Mouse (Mus musculus): ENCODE data around the gene Fgfr2. TPM values are rescaled to one million over a fixed set of nuclear protein-coding genes. Genes with fewer than 3 reads are reported as not detected.

The Fgfr2 gene
- polyA plus RNA-seq, 1 experiment, result 12.0 TPM

DNA sequence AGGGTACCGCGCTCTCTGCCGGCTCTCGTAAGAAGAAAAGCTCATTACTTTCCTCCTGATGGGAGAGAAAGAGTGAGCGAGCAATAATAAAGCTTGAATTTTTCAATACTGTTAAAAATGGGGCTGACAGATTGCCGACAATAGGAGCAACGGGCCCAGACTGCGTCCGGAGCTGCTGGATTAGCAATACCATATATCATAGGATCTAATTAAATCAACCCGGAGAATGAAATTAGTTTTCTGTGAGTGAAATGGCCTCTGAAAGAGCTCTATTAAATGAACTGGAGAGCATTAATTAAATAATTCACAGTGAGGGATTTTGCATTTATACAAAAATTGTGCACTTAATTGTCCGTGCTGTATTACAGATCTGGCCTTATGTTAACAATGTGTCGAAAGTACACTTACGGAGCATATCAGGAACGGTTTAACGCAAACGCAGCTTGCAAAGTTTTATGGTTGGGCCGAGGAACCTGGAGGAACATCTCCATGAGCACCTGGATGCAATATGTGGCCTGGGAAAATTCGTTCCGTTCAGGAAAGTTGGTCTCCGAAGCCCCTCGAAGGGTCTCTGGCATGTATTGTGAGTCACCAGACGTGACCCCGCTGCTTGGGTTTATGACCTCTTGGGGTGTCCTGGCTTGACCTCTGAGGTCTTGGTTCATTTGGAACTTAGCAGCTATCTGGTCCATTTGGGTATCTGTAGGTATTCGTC is 1344.7 kb downstream of the Fgfr2 start:
- no peaks in the 10 kb centered on the region for H3K4me1 ChIP-seq (ENCODE audit: control insufficient read depth, insufficient read depth, insufficient read length, low read length)
- no peak overlapping the region for H3K4me3 ChIP-seq (ENCODE audit: insufficient read depth, low read depth, low read length)
- no peak overlapping the region for H3K27ac ChIP-seq (replicated peaks; ENCODE audit: low read depth, low read length)

DNA sequence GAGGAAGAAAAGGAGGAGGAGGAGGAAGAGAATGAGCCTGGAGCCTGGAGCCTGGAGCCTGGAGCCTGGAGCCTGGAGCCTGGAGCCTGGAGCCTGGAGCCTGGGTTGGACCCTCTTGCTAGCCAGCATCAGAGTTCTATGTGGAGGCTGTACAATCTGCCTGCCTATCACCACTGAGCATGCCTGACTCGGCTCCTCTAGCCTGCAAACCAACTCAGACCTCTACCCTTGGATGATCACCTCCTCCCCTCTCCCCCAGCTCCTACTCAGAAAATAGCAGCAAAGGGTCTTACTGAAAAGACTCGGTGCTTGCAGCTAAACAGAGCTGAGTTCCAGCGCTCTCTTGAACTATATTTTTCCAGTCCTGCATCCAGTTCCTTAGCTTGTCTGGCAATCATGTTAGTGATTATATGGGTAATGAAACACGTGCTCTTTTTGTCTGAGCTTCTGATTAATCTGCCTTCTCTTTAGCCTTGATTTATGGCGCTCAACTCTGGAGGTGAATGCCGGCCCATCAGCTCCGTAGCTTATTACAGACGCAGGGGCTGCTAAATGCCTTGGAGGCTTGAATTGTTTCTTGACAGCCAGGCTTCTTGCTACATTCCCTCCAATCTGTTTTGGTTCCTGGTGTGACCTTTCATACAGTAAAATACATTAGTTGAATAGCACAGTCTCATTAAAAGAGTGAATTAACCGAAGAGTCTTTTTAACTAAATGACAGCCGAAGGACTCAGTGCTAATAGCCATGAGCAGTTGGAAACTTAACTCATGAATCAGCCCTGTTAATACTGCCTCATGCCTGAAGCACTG is 1345.5 kb downstream of the Fgfr2 start:
- Histone ChIP-seq H3K27ac (replicated peaks; ENCODE audit: low read depth, low read length) (no peak overlapping the region), H3K4me1 (ENCODE audit: control insufficient read depth, insufficient read depth, insufficient read length, low read length) (no peaks in the 10 kb centered on the region), H3K4me3 (ENCODE audit: insufficient read depth, low read depth, low read length) (no peak overlapping the region)

DNA sequence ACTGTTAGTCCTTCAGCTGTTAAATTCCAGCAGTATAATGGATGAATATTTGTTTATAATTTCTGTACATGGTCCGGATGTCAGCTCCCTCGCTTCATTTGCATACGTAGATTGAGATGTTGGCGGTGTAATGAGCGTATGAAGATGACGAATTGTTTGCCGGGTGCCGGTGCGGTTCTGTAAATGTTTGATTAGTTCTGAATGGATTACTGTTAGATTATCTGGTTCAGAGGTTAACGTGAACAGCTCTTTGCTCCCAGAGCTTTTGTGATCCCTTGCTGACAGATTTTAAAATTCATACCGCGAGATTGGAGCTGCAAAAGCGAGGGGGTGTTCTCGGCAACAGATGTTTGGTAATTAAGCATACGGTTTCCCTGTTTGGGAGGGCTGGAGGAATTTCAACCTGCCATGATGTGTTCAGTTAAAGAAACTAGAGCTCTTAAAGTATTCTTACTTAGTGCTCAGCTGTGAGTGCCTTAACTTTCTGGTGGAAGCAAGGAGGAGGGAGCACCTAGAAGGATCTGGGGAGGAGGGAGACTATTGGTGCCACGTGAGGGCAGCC is 1346.9 kb downstream of the Fgfr2 start:
- Histone ChIP-seq H3K27ac (replicated peaks; ENCODE audit: low read depth, low read length) (no peak overlapping the region), H3K4me1 (ENCODE audit: control insufficient read depth, insufficient read depth, insufficient read length, low read length) (no peaks in the 10 kb centered on the region), H3K4me3 (ENCODE audit: insufficient read depth, low read depth, low read length) (no peak overlapping the region)

DNA sequence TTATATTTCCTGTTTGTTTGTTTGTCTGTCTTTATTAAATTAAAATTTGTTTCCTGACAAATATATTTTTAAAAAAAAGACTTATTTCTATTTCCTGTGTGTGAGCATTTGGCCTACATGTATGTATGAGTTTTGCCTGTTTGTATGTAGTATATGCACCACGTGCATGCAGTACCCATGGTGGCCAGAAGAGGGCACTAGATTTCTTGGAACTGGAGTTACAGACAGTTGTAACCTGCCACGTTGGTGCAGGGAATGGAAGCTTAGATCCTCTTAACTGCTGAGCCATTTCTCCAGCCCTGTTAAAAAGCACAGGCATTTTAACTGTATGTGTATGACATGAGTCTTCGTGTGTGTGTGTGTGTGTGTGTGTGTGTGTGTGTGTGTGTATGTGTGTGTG is 1365.2 kb downstream of the Fgfr2 start:
- H3K4me1 ChIP-seq (ENCODE audit: control insufficient read depth, insufficient read depth, insufficient read length, low read length), result no peaks in the 10 kb centered on the region
- no peak overlapping the region for H3K27ac ChIP-seq (replicated peaks; ENCODE audit: low read depth, low read length)
- H3K4me3 ChIP-seq (ENCODE audit: insufficient read depth, low read depth, low read length), result no peak overlapping the region

DNA sequence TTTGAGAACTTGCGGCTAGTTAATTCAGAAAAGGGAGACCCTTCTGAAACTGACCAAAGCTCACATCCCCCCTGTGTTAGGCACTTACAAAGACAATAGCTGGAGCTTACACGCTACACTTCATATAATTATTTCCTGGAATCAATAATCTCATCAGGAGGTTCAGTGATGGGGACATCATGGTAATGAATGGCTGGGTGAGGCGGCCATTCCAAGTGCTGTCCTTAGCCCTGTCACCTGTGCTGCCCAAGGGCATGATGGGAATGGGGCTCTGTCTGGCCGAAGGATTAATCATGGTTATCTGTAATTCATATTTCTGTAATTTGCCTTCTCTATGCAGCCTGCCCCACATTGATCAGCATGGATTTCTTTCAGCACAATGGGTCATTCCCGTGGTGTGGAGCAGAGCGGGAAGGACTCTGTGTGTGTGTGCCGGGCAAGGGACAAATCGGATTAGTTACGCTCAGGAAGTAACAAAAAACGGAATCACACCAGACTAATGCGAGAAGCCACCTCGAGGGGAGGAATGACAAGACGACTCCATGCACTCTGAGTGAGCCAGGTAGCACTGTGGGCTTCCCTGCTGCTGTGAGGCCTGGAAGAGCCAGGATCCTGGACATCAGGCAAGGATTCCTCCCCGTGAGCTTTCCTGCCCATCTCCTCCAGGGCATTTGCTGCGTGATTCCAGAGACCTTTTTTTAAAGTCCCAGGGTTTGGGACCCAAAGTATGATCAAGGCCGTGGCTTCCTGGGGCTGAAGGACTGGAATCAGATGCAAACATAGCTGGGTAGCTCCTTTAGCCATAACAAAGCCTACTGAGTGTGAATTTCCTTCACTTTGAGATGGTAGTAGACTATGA is 1375.8 kb downstream of the Fgfr2 start:
- Histone ChIP-seq H3K27ac (replicated peaks; ENCODE audit: low read depth, low read length) (no peak overlapping the region), H3K4me3 (ENCODE audit: insufficient read depth, low read depth, low read length) (no peak overlapping the region), H3K4me1 (ENCODE audit: control insufficient read depth, insufficient read depth, insufficient read length, low read length) (no peaks in the 10 kb centered on the region)

DNA sequence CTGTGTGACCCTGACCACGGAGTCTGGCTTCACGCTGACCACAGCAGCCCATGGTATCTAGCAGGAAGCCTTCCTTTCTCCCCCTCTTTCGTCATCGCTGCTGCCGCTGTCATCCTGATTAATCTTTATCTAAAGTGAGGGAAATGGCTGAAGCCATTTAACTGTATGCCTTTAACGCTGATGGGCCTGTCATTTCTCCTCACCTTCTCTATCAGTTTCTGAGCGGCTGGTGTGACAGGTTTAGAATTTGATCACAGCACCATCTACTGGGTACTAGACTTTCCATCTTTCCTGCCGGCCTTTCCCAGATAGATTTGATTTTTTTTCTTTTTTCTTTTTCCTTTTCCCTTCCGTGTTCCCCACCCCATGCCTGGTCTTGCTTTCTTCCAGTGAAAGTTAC is 1376.4 kb downstream of the Fgfr2 start:
- H3K4me3 ChIP-seq (ENCODE audit: insufficient read depth, low read depth, low read length), result no peak overlapping the region
- H3K27ac ChIP-seq (replicated peaks; ENCODE audit: low read depth, low read length), result no peak overlapping the region
- no peaks in the 10 kb centered on the region for H3K4me1 ChIP-seq (ENCODE audit: control insufficient read depth, insufficient read depth, insufficient read length, low read length)

DNA sequence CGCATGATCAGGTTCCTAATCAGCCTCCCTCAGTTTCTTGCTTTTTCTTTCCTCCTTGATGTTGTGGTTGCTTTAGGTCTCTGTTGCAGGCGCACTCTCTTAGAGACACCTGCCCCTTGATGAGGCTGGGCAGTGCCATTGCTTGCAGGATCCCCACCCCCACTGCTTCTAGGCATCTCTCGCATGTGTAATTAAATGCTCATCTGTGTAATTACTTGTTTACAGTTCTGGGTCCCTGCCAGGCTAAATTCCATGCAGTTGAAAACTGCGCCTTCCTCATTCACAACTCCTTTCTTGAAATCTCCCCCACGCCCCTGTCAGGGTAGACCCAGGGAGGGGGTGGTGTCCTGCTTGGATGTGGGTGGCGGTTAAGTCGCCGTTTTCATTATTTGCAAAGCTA is 1380.0 kb downstream of the Fgfr2 start:
- Histone ChIP-seq H3K27ac (replicated peaks; ENCODE audit: low read depth, low read length) (no peak overlapping the region), H3K4me3 (ENCODE audit: insufficient read depth, low read depth, low read length) (no peak overlapping the region), H3K4me1 (ENCODE audit: control insufficient read depth, insufficient read depth, insufficient read length, low read length) (no peaks in the 10 kb centered on the region)

DNA sequence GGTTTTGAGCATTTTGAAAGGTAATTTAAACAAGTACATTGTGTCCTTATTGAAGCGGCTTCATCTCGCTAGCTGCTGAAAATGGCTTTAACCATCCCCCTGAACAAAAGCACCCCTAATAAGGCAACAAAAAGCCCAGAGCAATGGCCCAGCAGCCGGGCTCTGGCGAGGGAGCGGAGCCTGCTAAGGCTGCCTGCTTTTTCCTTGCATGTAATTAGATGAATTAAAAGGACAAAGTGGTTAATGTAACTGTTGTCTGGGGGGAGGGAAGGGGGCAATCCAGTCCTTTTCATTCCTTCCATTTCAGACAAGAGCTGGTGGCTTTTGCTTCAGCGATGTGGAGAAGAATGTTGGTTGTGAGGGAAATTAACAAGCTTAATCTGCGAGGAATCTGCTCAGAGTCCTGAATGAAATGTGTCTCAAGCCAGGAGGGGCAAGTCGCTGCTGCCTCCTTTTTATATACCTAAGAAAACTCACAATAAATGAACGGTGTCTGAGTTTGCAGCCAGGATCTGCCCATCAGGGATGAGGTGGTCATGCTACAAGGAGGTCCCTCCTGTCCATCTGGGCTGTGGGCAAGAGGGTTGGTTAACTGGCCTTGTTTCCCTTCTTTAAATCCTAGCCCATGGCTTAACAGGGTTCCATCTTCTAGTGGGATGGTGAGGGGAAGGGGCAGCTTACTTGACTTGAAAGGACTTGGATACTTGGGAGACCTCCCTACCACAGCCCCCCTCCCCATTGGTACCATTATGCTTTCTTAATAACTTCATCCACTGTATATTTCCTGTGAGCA is 1400.2 kb downstream of the Fgfr2 start:
- Histone ChIP-seq H3K27ac (replicated peaks; ENCODE audit: low read depth, low read length) (no peak overlapping the region), H3K4me3 (ENCODE audit: insufficient read depth, low read depth, low read length) (no peak overlapping the region), H3K4me1 (ENCODE audit: control insufficient read depth, insufficient read depth, insufficient read length, low read length) (no peaks in the 10 kb centered on the region)

DNA sequence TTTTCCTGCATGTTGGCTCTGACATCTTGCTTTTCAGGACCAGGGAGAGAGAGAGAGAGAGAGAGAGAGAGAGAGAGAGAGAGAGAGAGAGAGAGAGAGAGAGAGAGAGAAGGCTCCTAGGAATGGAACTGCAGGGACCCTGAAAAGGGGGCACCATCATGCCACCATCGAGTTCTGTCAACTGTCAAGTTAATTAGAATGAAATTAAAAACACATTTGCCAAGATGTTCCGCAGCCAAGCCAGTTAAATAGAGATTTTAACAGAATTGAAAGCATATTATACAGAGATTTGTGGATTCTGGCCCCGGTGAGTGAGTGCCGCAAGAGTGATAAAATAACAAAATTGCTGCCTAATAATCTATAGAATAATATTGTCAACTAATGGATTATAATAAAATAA is 1400.8 kb downstream of the Fgfr2 start:
- Histone ChIP-seq H3K4me1 (ENCODE audit: control insufficient read depth, insufficient read depth, insufficient read length, low read length) (no peaks in the 10 kb centered on the region), H3K27ac (replicated peaks; ENCODE audit: low read depth, low read length) (no peak overlapping the region), H3K4me3 (ENCODE audit: insufficient read depth, low read depth, low read length) (no peak overlapping the region)

DNA sequence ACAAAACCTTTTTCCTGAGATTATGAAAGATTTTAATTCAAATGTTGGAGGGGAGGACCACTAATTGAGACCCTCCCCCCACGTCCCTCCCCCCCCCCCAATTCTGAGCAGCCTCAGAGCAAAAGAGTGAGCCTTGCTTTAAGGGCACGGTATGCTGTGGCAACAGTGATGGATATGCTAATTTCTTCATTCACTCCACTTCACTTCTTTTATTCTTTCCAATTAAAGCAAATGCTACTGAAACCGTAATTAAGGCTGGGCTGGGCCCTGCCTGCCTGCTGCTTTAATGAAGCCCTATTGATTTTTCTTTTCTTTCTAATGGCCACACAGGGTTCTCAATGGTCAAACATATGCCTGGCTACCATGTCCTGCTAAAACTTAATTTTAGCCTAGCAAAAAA is 1404.9 kb downstream of the Fgfr2 start:
- no peak overlapping the region for H3K4me3 ChIP-seq (ENCODE audit: insufficient read depth, low read depth, low read length)
- no peaks in the 10 kb centered on the region for H3K4me1 ChIP-seq (ENCODE audit: control insufficient read depth, insufficient read depth, insufficient read length, low read length)
- H3K27ac ChIP-seq (replicated peaks; ENCODE audit: low read depth, low read length), result no peak overlapping the region

DNA sequence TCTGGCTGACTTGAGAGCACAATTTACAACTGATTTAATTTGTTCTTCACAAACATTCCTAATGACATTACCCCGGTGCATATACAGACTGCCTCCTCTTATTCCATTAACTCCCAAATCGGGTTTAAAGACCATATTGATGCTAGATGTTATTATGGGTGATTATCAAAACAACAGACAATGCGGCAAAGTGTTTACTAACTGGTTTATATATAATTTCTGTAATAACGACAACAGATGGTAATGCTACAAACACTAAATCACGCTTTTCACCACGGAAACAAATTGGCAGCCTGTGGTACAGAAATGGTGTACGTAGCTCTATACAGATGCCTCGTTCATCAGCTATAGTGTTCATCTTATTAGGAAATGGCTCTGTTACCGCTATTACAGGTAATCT is 1410.1 kb downstream of the Fgfr2 start:
- Histone ChIP-seq H3K27ac (replicated peaks; ENCODE audit: low read depth, low read length) (no peak overlapping the region), H3K4me1 (ENCODE audit: control insufficient read depth, insufficient read depth, insufficient read length, low read length) (no peaks in the 10 kb centered on the region), H3K4me3 (ENCODE audit: insufficient read depth, low read depth, low read length) (no peak overlapping the region)

DNA sequence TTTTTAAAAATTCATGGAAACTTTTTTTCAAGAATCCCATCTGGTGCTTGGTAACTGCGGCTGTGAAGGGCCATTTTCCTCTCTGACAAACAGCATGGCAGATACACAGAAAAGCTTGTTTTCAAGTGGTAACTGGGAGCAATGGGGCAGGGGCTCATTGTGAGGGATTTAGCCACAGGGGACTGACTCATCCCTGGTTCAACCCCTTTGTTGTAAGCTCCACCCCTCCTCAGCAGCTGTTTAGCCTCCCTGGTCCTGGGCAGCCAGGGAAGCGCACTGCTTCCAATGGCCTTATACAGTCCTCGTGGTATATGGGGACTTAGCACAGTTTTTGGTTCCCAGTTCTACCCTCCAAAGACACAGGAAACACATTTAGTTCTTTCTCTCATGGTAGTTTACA is 1426.3 kb downstream of the Fgfr2 start:
- Histone ChIP-seq H3K27ac (replicated peaks; ENCODE audit: low read depth, low read length) (no peak overlapping the region), H3K4me3 (ENCODE audit: insufficient read depth, low read depth, low read length) (no peak overlapping the region), H3K4me1 (ENCODE audit: control insufficient read depth, insufficient read depth, insufficient read length, low read length) (no peaks in the 10 kb centered on the region)

DNA sequence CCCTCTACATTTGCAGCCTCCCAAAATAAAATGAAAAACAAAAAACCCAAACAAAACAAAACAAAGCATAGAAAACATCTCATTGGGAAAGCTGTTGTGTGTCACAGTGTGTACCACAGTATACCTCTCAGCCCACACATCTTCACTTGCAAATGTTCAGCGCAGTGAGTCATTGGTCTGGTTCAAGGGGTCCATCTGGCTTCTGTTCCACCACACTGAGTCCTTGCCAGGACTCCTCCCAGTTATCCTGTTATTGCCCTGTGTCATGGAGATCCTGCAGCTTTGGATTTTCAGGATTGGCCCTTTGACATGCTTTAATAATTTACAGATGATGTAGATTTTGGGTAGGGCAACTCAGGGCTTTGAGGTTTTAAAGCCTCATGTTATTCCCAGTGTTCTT is 1435.8 kb downstream of the Fgfr2 start:
- Histone ChIP-seq H3K27ac (replicated peaks; ENCODE audit: low read depth, low read length) (no peak overlapping the region), H3K4me3 (ENCODE audit: insufficient read depth, low read depth, low read length) (no peak overlapping the region), H3K4me1 (ENCODE audit: control insufficient read depth, insufficient read depth, insufficient read length, low read length) (no peaks in the 10 kb centered on the region)

DNA sequence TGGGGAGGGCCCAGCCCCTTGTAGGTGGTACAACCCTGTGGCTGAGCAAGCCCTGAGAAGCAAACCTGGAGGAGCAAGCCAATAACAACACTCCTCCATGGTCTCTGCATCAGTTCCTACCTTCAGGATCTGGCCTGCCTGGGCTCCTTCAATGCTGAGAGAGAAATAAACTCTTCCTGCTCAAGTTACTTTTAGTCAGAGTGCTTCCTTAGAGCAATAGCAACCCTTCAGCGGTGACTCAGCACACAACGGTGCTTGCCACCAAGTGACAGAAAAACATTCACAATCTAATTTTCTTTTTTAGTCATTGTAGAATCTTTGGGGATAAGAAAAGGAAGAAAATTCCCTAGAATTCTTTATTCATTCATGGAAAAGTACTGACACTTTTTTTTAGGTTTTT is 1446.0 kb downstream of the Fgfr2 start:
- no peak overlapping the region for H3K4me3 ChIP-seq (ENCODE audit: insufficient read depth, low read depth, low read length)
- no peak overlapping the region for H3K27ac ChIP-seq (replicated peaks; ENCODE audit: low read depth, low read length)
- no peaks in the 10 kb centered on the region for H3K4me1 ChIP-seq (ENCODE audit: control insufficient read depth, insufficient read depth, insufficient read length, low read length)
